Mouse (Mus musculus): ENCODE data around the gene Zfp384.

GRCm38 (mm10) chr6:125061493-125061892 is 52.5 kb downstream of the Zfp384 start:
- TF ChIP-seq EP300 (IDR thresholded peaks at IDR 0.05) (no peak), CTCF (IDR thresholded peaks at IDR 0.05) (no peak)
